Mouse (Mus musculus): ENCODE data around the gene Sap30.
"Not testable (repeated sequence)": the region's sequence is repeated elsewhere in the genome, so short reads cannot be mapped to it uniquely, and the experiment has no call there.

The Sap30 gene

GRCm38 (mm10) chr8:57498847-57499511, 11.3 kb upstream of the Sap30 start:
- in situ Hi-C loops (cut with MboI, MseI), result no loop called here

GRCm38 (mm10) chr8:57498494-57498846, 10.8 kb upstream of the Sap30 start:
- in situ Hi-C loops (cut with MboI, MseI), result no loop called here

DNA sequence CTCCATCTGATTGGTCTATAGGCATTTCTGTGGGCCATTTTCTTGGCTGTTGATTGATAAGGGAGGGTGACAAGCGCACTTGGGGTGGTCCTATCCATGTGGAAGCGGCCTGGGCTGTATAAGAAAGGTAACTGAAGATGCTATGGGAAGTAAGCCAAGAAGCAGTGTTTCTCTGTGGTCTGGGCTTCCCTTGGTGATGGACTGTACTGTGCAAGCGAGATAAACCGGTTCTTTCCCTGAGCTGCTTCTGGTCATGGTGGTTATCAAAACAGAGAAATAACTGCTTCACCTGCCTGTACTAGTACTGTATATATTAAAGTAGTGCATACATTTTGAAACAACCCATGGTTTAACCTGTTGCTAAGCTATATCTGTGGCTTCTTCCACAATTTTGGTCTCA, 4.2 kb upstream of the Sap30 start:
- in situ Hi-C loops (cut with MboI, MseI), result no loop called here

- in situ Hi-C loops (cut with MboI, MseI), result no loop called here
Measured at GRCm38 (mm10) chr8:57489896-57490295, 2.2 kb upstream of the Sap30 start.

- in situ Hi-C loops (cut with MboI, MseI), result no loop called here
Measured at GRCm38 (mm10) chr8:57489366-57489765, 1.7 kb upstream of the Sap30 start.

DNA sequence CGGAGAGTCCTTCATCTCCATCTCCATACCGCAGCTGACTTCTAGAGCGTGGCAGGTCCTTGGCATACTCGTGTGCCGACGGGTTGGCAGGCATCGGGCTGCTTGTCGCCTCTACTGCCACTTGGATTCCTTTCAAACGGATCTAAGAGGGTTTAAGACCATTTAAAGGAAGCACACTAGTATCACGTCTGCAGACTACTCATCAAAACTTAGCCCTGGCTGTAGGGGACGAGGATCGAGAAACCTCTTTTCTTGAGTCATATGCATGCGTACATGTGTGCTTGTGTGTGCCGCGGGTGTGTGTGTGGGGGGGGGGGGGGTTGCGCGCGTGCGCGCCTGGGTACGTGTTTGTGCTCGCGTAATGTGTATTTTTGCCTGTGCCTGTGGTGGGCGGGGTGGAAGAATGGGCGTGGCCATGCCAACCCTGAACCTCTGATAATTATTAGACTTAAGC, 679 bp upstream of the Sap30 start:
- in situ Hi-C loops (cut with MboI, MseI), result no loop called here

- in situ Hi-C loops (cut with MboI, MseI), result no loop called here
Measured at GRCm38 (mm10) chr8:57486491-57487440, 894 bp downstream of the Sap30 start.

GRCm38 (mm10) chr8:57480606-57481005, 7.1 kb downstream of the Sap30 start:
- in situ Hi-C loops (cut with MboI, MseI), result no loop called here

- in situ Hi-C loops (cut with MboI, MseI), result no loop called here
Measured at GRCm38 (mm10) chr8:57479700-57480099, 8.0 kb downstream of the Sap30 start.

DNA sequence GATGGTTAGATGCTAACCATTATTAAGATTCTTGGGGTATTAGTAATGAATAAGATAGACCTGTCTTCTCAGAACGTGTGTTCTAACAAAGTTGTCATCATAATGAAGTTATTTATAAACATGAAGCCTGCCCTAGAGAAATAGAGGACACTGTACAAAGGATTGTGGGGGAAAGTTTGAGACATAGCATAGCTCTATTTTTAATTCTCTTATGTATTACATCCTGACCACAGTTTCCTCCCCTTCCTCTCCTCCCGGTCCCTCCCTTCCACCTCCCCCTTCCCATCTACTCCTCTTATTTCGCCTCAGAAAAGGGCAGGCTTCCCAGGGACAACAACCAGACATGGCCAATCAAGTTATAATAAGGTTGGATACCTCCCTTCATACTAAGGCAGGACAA, 9.3 kb downstream of the Sap30 start:
- in situ Hi-C loops (cut with MboI, MseI), result no loop called here

- in situ Hi-C loops (cut with MboI, MseI), result no loop called here
Measured at GRCm38 (mm10) chr8:57473751-57474150, 13.9 kb downstream of the Sap30 start.

DNA sequence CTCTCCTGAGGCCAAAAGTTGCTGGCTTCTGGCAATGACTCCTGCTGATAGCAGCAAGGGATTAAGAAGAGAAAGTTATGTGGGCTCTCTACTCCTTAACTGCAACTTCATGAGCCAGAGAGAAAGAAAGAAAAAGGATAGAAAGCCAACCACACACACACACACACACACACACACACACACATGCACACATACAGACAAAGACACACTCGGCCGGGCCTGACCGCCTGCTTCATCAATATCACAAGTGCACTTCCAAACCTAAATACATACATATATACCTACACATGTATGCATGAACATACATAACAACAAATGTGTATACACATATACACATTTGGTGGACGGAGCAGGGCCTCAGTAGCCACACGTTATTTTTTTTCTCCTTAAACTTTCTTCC, 16.8 kb downstream of the Sap30 start:
- in situ Hi-C loops (cut with MboI, MseI), result no loop called here

DNA sequence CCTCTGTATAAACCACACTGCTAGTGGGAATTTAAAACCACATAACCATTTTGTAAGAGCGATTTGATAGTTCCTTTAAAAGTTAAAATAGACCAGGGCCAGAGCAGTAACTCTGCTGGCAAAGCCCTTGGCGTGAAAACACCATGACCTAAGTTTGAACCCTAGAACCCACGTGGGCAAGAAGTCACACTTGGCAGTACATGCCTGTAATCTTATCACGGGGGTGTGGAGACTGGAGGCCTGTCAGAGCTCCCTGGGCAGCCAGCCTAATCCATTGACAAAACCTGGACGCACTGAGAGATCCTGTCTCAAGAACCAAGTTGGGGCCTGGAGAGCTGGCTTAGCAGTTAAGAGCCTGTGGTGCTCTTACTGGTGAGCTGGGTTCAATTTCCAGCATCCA, 19.0 kb downstream of the Sap30 start:
- in situ Hi-C loops (cut with MboI, MseI), result no loop called here

- in situ Hi-C loops (cut with MboI, MseI), result no loop called here
Measured at GRCm38 (mm10) chr8:57463757-57464156, 23.9 kb downstream of the Sap30 start.

DNA sequence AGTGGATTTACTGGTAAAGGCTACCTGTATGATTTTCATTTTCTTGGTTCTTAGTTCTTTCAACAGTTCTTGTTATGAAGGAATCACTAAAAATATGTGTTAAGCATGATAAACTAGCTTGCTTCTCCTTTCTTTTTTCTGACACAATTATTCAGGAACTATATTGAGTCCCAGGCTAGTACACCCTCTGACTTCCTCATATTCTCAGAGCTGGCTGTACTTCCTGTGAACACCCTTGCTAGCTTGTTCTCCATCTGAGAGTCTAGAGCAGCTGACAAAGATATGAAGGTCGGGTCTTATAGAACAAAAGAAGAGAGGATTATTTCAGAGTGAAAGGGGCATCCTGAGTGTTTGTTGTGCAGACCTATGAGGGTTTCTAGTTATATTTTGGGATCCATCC, 24.8 kb downstream of the Sap30 start:
- in situ Hi-C loops (cut with MboI, MseI), result no loop called here

GRCm38 (mm10) chr8:57457942-57458341, 29.7 kb downstream of the Sap30 start:
- in situ Hi-C loops (cut with MboI, MseI), result no loop called here

DNA sequence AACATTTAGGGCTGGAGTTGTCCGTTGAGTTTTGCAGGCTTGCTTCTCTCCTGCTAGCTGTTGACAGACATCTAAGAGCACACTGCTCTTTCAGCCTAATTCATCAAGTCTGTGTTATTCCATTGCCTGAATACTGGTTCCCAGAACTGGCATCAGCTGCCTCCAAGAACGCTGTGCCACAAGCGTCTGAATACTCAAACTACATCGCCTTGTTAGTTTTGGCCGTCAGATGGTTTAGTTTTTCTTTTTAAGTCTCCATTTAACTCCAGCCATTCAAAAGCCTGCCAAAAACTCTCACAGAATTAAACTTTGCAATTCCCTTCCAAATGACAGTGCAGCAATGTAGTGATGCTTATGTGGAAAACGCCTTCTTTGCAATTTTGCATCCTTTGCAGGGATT, 30.5 kb downstream of the Sap30 start:
- in situ Hi-C loops (cut with MboI, MseI), result no loop called here

- in situ Hi-C loops (cut with MboI, MseI), result no loop called here
Measured at GRCm38 (mm10) chr8:57455765-57456164, 31.9 kb downstream of the Sap30 start, which contains the start of gene Scrg1. Gene Scrg1 (plus strand): TSS chr8:57455923.

DNA sequence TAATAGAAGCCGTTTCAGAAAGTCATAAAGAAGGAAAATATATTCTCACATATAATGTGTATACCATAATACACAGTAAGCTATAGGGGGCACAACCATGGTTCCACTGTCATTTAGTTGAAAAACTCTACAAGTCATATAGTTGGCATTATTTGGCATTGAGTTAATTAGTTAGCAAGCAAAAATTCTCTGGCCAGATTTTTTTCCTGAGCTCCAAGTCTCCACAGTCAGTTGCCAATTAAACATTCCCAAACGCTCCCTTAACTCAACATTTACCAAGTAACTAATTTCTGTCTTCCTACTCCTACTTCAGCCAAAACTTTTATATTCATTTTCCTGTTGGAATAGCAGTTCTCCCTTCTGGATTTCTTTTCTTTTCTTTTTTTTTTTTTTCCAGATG, 34.3 kb downstream of the Sap30 start:
- in situ Hi-C loops (cut with MboI, MseI), result no loop called here

GRCm38 (mm10) chr8:57451896-57452295, 35.8 kb downstream of the Sap30 start:
- in situ Hi-C loops (cut with MboI, MseI), result no loop called here

- in situ Hi-C loops (cut with MboI, MseI), result no loop called here
Measured at GRCm38 (mm10) chr8:57450726-57451125, 36.9 kb downstream of the Sap30 start.

GRCm38 (mm10) chr8:57445901-57446300, 41.8 kb downstream of the Sap30 start:
- in situ Hi-C loops (cut with MboI, MseI), result not testable (repeated sequence)

DNA sequence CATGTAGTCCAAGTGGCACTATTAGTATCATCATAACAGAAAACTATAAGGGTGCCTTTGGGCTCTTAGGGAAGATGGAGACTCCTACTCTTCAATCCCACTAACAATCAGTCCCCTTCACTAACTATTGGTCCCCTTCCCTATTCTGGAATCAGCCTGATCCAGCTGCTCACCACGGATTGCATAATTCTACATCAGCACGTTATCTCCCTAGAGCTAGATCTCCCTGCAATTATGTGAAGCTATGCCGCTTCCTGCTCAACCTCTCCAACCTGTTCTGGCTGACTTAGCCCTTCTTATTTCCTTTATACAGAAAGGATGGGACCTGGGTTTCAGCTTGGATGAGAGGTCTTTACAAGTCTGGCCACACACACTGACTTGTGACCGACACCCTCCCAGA, 44.4 kb downstream of the Sap30 start:
- in situ Hi-C loops (cut with MboI, MseI), result no loop called here

Measured in regulatory T cell (primary cell).